Mouse (Mus musculus) hematopoietic stem cell, adult 5-6 weeks (primary cell): ENCODE data around the gene Mex3a. TPM values are rescaled to one million over a fixed set of nuclear protein-coding genes. Genes with fewer than 3 reads are reported as not detected.

ENCODE experiments used
- ATAC-seq, 2 experiments: fragments of 125-278 bp in 1 of 2; replicated peaks in 1 of 2; 2 replicates each; pipeline ENCODE4 v1.8.0; 2016 to 2017; ENCODE audit warnings: inconsistent platforms in 2 of 2, mild to moderate bottlenecking in 2 of 2, moderate number of reproducible peaks in 2 of 2, low read depth in 1 of 2, moderate TSS enrichment in 1 of 2; ENCODE audit not compliant: low FRiP score in 2 of 2, poor library complexity in 2 of 2, severe bottlenecking in 2 of 2, insufficient read depth in 1 of 2, low TSS enrichment in 1 of 2
- total RNA-seq: library from RNA; stranded (forward); fragments of 172-1452, 232-1000 nt; gene quantifications from 2 replicates; pipeline ENCODE4 v1.2.3, GENCODE M21; 2017

Gene Mex3a
- total RNA-seq, 1 experiment from 2014 or later = 17.8 TPM

DNA sequence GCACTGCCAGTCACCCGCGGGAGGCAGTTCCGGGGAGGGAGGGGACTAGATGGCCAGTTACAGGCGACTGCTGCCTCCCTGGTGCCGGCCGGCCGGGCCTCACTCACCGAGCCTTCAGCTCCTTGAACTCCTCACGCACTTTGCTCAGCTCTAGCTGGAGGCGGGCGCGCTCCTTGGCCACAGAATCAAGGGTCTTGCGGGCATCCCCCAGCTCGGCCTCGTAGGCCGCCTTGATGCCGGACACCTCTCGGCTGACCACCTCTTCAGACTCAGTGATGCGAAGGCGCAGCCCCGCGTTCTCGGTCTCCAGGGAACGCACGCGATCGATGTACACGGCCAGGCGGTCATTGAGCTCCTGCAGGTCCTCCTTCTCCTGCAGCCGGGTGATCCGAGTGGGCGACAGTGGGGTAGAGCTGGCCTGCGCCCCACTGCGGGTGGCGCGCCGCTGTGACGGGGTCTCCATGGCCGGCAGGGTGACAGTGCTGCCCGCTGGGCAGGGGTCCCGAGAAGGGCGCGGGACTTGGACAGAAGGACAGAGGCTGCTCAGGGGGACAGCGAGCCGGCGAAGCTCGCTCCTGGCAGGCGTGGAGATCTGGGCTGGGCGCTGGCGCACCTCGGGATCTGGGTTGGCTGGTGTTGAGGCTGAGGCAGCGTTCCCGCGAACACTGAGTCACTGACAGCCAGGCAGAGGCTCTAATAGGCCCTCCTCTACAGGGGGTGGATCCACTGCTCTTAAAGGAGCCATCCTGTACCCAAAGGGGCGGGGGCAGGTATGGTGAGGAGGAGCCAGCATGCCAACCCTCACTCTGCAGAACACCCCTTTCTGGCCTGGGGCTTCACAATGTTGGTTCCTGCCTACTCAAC is 29.3 kb upstream of the Mex3a start:
- ATAC-seq = peak; percentile 78 to 85

DNA sequence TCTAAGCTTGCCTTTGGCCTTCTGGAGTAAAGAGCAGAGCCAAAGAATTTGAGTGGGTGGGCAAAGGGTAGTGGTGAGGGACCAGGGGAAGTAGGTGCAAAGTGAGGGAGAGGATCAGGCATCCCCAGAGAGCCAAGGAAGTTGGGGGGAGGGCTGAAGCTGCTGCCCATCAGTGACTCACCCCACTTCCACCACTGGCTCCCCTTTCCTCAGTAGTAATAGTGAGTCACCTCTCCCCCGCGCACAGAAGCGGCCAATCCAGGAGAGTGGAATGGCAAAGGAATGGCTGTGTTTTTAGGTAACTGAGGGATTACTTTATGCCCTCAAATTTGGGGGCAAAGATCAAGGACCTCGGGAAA is 28.7 kb upstream of the Mex3a start:
- peak in 1 of 2 experiments; percentile 2; a peak in 1 of 4 replicates for ATAC-seq

DNA sequence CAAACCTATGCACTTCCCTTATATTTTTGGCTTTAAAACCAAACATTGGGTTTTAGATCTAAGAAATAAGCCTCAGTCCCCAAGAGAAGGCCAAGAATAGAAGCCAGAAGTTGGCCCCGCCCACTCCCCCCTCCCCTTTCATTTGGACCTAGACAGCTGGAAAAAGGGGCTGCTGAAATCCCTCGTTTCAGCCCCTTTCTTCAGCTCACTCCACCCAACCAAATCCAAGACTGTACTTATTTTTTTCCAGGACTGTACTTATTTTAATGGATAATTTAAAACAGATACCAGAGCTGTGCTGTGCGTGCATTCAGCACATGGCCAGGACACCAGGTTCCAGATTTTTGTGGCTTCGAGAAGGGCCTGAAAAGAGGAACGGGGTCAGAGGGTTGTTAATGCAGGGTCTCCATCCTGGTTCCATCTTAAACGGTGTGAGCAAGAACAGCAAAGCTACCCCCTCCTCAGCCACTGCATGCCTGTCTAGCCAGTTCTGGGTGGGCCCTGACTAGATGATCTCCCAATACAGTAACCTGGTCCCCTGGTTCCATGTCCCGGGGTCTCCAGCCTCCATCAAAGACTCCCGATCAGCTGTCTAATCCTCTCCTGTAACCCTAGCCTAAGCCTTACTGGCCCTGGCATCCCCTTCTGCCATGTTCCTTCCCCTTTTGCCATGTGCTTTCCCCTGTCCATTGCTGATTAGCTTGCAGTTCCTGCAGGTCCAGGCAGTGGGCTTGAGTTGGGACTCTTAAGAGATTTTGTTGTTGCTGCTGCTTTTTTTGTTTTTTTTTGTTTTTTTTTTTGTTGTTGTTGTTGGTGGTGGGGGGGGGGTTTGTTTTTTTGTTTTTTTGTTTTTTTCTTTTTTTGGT is 28.1 kb upstream of the Mex3a start:
- no peak for ATAC-seq

DNA sequence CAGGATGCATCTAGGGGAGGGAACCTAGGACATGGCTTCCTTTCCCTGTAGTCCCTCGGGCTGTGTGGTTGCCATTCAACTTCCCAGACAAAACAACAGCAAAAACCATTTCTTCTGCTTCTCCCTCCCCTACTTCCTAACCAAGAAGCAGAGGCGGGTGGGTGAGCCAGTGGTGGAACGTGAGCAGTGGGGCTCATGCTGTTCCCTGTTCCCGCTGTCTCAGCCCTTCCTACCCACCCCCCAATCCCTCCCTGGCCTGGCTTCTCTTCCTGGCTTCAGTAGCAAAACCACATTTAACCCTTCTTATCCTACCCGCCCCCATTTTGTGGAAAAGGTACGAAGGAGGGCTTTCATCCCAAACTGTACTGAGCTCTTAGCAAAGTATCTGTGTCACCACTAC is 27.1 kb upstream of the Mex3a start:
- ATAC-seq = no peak

DNA sequence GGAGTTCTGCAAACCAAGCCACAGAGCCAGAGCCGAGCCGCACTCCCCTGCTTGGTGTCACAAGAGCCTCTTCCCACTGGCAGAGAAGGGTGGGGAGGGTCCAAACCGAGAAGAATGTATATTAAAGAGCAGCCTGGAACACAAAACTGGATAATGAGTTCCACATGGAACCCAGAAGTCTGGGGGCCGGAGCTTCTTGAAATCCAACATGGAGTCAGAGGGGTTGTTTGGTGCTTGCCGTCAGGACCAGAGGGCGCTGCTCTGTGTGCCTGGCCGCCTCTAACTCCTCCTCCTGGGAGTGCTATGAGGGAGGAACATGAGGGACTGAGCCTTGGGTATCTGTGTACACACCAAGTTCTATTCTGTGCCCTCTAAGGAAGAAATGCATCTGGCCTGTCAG is 26.4 kb upstream of the Mex3a start:
- no peak for ATAC-seq

DNA sequence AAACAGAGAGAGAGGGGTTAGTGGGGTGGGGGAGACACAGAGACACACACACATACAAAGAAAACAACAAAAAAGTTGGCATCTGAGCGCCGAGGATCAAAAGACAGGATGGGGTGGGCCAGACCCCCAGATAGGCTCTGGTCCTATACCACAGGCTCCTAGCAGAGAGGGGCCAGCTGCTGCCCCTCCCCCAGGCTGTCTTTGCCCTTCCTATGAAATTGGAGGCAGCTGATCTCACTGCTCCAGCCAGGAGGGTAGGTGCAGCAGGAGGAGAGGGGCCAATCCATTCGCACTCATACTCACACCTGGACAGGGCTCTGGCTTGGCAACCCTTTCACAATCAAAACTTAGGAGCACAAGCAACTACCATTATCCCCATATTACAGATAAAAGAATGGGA is 22.9 kb upstream of the Mex3a start:
- ATAC-seq = no peak

DNA sequence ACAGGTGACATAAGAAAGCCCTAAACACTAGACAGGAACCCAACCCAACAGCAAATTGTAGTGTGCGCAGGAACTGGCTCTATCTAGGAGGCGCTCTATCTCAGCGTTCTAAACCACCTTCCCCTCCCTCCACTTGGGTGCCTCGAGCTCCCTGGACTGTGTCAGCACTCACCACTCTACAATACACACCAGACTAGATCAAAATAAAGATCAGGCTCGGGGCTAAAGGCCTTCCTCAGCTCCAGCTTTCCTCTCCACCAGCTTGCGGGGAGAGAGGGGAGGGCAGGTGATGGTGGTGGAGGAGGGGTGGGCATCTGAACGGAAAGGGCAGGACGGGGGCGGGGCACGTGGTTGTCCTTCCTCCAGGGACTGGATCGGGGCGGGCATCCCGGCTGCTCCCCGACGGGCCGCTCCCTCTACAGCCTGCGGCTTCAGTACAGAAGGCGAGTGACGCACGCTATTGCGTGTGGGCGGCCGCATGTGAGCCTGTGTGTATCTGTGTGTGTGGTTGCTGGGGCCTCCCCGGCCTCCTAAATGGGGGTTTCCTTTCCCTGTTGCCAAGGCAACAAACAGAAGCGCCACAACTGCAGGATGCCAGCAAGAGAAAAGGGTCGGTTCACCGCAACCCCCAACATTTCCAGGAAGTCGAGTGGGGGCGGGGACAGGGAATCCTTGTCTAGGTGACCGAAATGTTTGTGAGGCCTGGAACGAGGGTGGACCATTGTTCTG is 22.3 kb upstream of the Mex3a start, which contains the start of gene Lmna:
TSS of gene Lmna (minus strand) at position 265 of the 729 bp plus-strand sequence.
- ATAC-seq = peak; percentile 90 to 94

DNA sequence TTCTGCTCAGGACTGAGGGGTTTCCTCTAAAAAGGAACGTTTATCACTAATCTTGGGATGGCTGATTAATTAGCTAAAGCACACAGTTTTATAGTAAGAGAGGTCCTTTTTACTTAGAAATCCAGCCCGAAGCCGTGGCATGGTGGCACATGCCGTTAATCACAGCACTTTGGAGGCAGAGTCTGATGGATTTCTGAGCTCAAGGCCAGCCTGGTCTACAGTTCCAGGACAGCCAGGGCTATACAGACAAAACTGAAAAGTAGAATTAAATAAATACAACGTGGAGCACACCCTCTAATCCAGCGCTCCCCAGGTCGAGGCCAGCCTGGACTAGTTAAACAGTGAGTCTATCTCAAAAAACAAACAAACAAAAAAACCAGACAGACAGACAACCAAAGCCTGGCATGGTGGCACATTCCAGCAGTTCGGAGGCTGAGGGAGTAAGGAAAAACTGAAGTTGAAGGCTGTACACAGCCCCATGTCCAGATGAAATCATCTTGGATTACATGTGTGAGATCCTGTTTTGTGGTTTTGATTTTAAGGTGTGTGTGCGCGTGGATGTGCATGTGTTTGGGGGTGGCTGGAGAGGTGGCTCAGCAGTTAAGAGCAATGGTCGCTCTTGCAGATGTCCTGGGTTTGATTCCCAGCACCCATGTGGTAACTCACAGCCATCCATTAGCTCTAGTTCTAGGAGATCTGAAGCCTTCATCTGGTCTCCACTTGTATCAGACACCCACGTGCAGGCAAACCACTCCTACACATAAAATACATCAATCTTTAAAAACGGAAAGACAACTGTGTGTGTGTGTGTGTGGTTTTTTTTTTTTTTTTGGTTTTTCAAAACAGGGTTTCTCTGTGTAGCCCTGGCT is 21.5 kb upstream of the Mex3a start:
- no peak for ATAC-seq

DNA sequence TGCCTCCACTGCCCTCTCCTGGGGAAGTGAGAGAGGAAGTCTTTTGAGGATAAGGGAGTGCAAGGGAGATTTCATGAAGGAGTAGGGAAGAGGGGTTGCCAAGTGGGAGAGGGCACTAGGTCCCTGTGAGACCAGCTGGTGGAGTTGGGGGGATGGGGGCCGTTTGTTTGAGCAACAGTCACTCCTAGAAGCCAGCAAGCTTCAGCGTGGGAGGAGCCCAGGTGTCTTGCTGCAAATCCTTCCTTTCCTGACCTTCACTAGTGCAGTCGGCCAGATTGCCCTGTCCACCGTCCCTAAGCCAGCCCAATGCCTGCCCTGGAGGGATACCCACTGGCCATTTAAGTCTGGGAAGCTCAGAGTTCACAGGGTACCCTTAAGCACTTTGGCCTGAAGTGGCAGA is 20.6 kb upstream of the Mex3a start:
- ATAC-seq = no peak

DNA sequence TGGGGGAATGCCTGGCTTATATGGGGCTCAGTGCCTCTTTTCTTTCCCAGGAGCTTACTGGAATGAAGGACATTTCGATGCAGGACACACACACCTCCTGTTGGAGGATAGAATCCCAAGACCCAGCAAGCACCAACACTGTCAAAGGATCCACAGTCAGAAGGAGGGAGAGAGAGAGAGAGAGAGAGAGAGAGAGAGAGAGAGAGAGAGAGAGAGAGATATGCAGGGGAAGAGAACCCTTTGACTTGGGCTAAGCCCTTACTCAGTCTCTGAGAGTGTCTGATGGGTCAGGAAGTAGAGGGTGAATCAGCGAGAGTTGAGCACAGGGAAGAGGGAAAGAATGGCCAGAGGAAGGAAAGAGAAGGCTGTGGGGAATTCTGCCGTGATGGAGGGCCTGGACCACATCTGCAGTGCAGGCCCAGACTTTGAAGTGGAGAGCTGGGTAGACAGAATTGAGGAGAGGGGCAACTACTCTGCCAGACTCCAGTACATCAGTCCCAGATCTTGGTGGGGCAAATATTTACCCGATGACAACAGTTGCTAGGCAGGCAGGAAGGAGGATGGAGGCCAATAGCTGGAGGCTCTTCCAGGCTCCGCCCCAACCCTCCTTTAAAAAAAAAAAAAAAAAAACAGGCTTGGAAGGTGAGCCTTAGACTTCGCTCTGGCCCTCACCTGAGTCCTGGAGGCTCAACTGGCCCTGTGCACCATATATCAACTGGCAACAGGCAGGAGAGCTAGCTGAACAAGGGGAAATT is 19.9 kb upstream of the Mex3a start:
- ATAC-seq = no peak

DNA sequence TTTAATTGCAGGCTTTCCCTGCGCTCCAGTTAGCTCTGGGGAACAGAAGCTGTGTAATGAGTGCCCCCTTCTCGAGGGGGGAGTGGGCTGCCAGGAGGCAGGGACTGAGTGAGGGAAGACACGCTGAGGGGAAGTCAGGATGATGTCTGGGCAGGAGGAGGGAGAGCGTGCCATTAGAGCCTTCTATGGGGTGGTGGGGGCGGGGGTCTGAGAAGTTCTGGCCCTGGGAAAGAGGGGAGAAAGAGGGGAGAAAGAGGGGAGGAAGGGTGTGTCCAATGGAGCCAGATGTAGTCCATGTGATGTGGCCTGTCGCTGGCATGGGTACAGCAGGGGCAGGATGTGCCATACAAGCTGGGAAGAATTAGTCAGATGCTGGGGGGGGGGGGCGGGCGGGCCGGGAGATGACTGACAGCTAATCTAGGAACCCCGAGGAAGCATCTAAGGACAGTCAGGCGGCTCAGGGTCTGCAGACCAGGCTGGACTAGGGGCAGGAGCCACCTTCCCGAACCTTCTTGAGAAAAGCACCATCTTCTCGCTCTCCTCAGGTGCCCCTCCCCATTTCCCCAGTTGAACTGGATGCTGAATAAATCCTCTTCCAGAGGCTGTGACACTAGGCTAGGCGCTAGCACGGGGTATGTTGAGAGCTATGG is 19.2 kb upstream of the Mex3a start:
- ATAC-seq = no peak

DNA sequence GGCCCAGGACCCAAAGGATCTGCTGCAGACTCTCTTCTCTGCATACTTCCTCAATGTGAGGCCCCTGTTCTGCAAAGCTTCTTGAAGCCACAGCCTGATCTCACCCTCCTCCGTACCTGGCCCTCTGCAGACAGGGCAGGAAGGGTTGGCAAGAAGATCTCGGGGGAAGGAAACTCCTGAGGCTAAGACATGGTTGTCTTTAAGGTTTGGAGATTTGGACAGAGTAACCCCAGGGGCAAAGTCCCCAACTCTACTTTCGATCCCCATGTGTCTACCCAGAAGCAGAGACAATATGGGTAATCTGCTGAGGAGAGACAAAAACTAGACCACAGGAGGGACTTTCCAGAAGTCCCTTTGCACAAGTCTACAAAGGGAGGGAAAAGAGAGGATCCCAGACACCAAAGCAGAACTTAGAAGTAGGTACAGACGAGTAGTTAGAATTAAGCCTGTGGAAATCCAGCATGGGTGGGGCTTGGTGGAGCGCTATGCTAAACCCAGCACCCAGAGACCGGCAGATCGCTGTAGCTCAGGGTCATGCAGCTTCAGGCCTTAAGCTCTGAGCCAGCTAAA is 18.6 kb upstream of the Mex3a start:
- 0 out of 4 replicates have a peak, but pooled peaks of 1 of the 2 experiments have one; percentile 15 for ATAC-seq

DNA sequence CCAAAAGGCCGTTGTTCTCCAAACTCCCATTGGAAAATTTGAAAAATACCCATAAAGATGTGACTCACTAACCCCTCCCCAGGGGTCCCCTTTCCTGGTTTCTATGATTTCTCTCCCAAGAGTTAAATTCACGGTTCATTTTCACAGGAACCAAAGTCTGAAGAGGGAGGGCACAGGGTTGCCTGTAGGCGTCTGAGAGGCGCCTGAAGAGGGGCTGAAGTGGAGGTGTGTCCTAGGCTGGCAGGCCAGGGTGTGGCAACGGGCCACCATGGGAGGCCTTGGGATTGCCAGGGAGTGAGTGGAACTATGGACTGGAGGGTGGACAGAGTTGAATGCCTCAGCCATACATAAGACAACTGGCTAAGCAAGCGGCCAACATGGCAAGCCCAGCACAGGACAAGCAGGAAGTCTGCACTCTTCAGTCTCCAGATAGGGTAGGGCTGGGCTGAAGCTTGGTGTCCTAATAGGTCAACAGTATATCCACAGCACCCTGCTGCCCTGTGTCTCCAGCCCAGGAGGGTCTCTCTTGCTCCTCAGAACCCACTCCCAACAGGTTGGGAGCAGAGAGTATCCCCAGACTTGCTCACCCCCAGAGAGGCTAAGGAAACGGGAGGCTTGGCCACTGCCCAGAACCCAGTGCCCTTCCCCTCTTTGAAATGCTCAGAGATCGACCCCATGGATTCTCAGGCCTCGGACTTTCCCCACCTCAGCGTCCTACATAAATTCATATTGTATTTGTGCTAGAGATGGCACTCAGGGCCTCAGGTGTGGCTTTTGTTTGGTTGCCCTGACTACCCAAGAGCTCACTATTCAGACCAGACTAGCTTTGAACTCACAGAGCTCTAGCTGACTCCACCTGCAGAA is 17.7 kb upstream of the Mex3a start:
- ATAC-seq = no peak

DNA sequence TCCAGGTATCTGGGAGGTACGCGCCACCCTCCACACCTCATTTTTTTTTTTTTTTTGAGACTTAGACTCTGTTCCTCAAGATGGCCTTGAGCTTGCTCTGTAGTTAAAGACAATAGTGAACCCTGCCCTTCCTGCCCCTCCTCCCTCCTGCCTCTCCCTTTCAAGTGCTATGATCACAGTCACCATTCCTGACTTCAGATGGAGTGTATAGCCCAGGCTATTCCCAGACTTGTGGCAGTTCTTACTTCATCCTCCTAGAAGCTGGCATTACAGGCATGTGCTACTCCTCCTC is 17.2 kb upstream of the Mex3a start:
- no peak for ATAC-seq

DNA sequence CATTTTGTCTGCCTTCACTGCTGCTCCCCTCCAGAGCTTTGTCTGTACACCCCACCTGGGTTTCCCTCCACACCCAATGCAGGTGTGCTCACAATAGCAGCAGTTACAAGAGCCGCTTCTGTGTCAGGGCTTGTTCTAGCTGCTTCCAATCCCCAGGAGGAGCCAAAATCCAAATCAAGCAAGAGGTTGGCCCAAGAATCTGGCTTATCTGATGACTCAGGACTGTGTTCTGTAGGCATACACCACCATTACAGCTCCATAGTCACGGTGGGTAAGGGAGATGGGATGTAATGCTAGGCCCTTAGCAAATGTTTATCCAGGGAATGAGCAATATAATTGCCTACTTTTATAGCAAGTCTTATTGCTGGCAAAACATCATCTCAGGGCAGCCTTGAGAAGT is 15.8 kb upstream of the Mex3a start:
- ATAC-seq = no peak
